Mouse (Mus musculus) CH12.LX (cell line): ENCODE results near the gene Best1. TPM values are rescaled to one million over a fixed set of nuclear protein-coding genes. Genes with fewer than 3 reads are reported as not detected.
"Not testable (repeated sequence)": the region's sequence is repeated elsewhere in the genome, so short reads cannot be mapped to it uniquely, and the experiment has no call there.

Experiments
- DNase-seq: peaks from one replicate; pipeline ENCODE4 v3.0.0-alpha.2; 2013; ENCODE audit errors: extremely low read depth
- H3K27ac ChIP-seq: 2 replicates; pipeline ENCODE4 v1.5.1; 2012; ENCODE audit warnings: low read depth, mild to moderate bottlenecking, control low read depth, moderate library complexity; ENCODE audit not compliant: insufficient read depth
- H3K27me3 ChIP-seq: replicated peaks from 2 replicates; pipeline ENCODE3; 2012; ENCODE audit warnings: inconsistent platforms
- H3K36me3 ChIP-seq, 2 experiments: replicated peaks in 1 of 2; 2 replicates each; pipeline versions ENCODE3 to v1.6.1; 2012; ENCODE audit warnings: inconsistent platforms in 1 of 2, low read length in 1 of 2, mild to moderate bottlenecking in 1 of 2, mixed read lengths in 1 of 2, moderate library complexity in 1 of 2; ENCODE audit not compliant: control insufficient read depth in 1 of 2, insufficient read depth in 1 of 2
- H3K4me1 ChIP-seq, 2 experiments: 2 replicates each; pipeline ENCODE4 v1.6.1; 2012; ENCODE audit warnings: inconsistent platforms in 1 of 2, moderate library complexity in 1 of 2; ENCODE audit not compliant: insufficient read depth in 2 of 2, control insufficient read depth in 1 of 2
- H3K4me2 ChIP-seq: 2 replicates; pipeline ENCODE4 v1.6.1; 2012; ENCODE audit warnings: low read depth, mild to moderate bottlenecking, control low read depth; ENCODE audit not compliant: poor library complexity, insufficient read depth, severe bottlenecking
- H3K4me3 ChIP-seq, 3 experiments: fragments of 150-350 bp in 1 of 3; sonication (generic) in 1 of 3; replicated peaks in 1 of 3; 2 replicates each; pipeline versions ENCODE3 to v1.5.1; 2011 to 2012; ENCODE audit warnings: low read depth in 2 of 3, low read length in 2 of 3, mild to moderate bottlenecking in 2 of 3, moderate library complexity in 2 of 3, control low read depth in 1 of 3, improper control_type of control experiment in 1 of 3, inconsistent platforms in 1 of 3, mixed read lengths in 1 of 3; ENCODE audit not compliant: poor library complexity in 1 of 3
- H3K79me2 ChIP-seq: replicated peaks from 2 replicates; pipeline ENCODE4 v1.6.1; 2012; ENCODE audit warnings: mild to moderate bottlenecking, moderate library complexity; ENCODE audit not compliant: control insufficient read depth, poor library complexity, insufficient read depth, severe bottlenecking; ENCODE audit errors: extremely low read depth
- H3K9ac ChIP-seq: 2 replicates; pipeline ENCODE4 v1.6.1; 2012; ENCODE audit warnings: low read depth, mild to moderate bottlenecking, control low read depth, moderate library complexity; ENCODE audit not compliant: insufficient read depth
- H3K9me3 ChIP-seq: replicated peaks from 2 replicates; pipeline ENCODE3; 2012; ENCODE audit warnings: low read length, inconsistent platforms, mixed read lengths
- BHLHE40 ChIP-seq: IDR thresholded peaks from 2 replicates; pipeline ENCODE4 v1.6.1; 2011; ENCODE audit warnings: mild to moderate bottlenecking, low read depth, low read length, improper control_type of control experiment
- CHD1 ChIP-seq: IDR thresholded peaks from 2 replicates; pipeline ENCODE4 v1.6.1; 2012; ENCODE audit warnings: low read depth, low read length, improper control_type of control experiment, inconsistent platforms
- E2F4 ChIP-seq: IDR thresholded peaks from 2 replicates; pipeline ENCODE4 v1.6.1; 2011; ENCODE audit warnings: low read depth, low read length, improper control_type of control experiment; ENCODE audit not compliant: insufficient replicate concordance
- ELF1 ChIP-seq: IDR thresholded peaks from 2 replicates; pipeline ENCODE4 v1.6.1; 2014; ENCODE audit warnings: low read depth, mild to moderate bottlenecking, inconsistent platforms, low read length, improper control_type of control experiment
- GABPA ChIP-seq: IDR thresholded peaks from 2 replicates; pipeline ENCODE4 v1.6.1; 2012; ENCODE audit warnings: low read depth, low read length, improper control_type of control experiment, inconsistent platforms; ENCODE audit not compliant: insufficient replicate concordance
- MAFK ChIP-seq: IDR thresholded peaks from 2 replicates; pipeline ENCODE4 v1.6.1; 2011; ENCODE audit warnings: low read length, improper control_type of control experiment; ENCODE audit not compliant: insufficient replicate concordance
- MXI1 ChIP-seq: IDR thresholded peaks from 2 replicates; pipeline ENCODE4 v1.6.1; 2011; ENCODE audit warnings: mild to moderate bottlenecking, low read depth, low read length, improper control_type of control experiment
- PAX5 ChIP-seq: IDR thresholded peaks from 2 replicates; pipeline ENCODE4 v1.6.1; 2012; ENCODE audit warnings: low read length, inconsistent platforms, mixed read lengths
- SMC3 ChIP-seq: IDR thresholded peaks from 2 replicates; pipeline ENCODE4 v1.6.1; 2011; ENCODE audit warnings: low read depth, low read length, improper control_type of control experiment
- TBP ChIP-seq: conservative IDR thresholded peaks from 2 replicates; pipeline ENCODE4 v1.6.1; 2011; ENCODE audit warnings: low read depth, low read length, improper control_type of control experiment
- dilution Hi-C: fragments of 300-500 bp; cut with MboI; formaldehyde crosslinking; loops from 2 replicates; pipeline ENCODE4 v1.14.3; 2020; ENCODE audit warnings: low sequenced_read_pairs; ENCODE audit not compliant: extremely low pct_unique_long_range_greater_than_20kb, extremely low pct_ligation_motif_present
- in situ Hi-C: fragments of 300-500 bp; cut with MboI; formaldehyde crosslinking; loops from 3 replicates; pipeline ENCODE4 v1.14.3; 2019; ENCODE audit warnings: low sequenced_read_pairs, low pct_ligation_motif_present, low pct_unique_long_range_greater_than_20kb, mixed read lengths
- polyA plus RNA-seq: library from polyadenylated mRNA; unstranded; fragments of >175 nt; gene quantifications from 2 replicates; pipeline ENCODE4 v1.2.1, GENCODE M21; 2012; ENCODE audit warnings: low read depth; ENCODE audit not compliant: insufficient read length
- total RNA-seq, 2 experiments: library from RNA; depleted of rRNA; stranded (reverse); fragments of 300-350 nt in 1 of 2; fragments of >200 nt in 1 of 2; gene quantifications; 2 replicates each; pipeline ENCODE4 v1.2.3; 2012 to 2014

The Best1 gene
- total and polyA plus RNA-seq, 3 experiments = 0.13 TPM; not detected in 2

- H3K27me3 ChIP-seq, H3K4me2 ChIP-seq, H3K27ac ChIP-seq, in situ Hi-C loops, H3K36me3 ChIP-seq, H3K79me2 ChIP-seq, dilution Hi-C loops, H3K9ac ChIP-seq, H3K9me3 ChIP-seq: not testable (repeated sequence)
- TF ChIP-seq ELF1 = peak; percentile 47; the same call in 1 of the 2 replicates
- DNase-seq = peak; percentile 42
- H3K4me3 ChIP-seq = peak overlapping the region in 1 of 3 experiments; percentile 17
- H3K4me1 ChIP-seq = peaks cover 25 to 57% of the 10 kb centered on the region in 2 experiments
Measured at GRCm38 (mm10) chr19:9974853-9975252, 26.6 kb downstream of the Best1 start.

GRCm38 (mm10) chr19:9968081-9968787 lies 33.2 kb downstream of the Best1 start:
- Histone ChIP-seq H3K9me3 (no peaks in the 10 kb centered on the region), H3K4me2 (no peak overlapping the region), H3K27ac (no peak overlapping the region), H3K4me1 (peaks cover 0 to 16% of the 10 kb centered on the region in 2 experiments; a peak in 2 of 4 replicates), H3K9ac (no peak overlapping the region), H3K4me3 (no peak overlapping the region), H3K79me2 (no peaks in the 10 kb centered on the region), H3K36me3 (no peaks in the 10 kb centered on the region), H3K27me3 (no peaks in the 10 kb centered on the region)
- dilution Hi-C loops = no loop called here
- DNase-seq = no peak
- in situ Hi-C loops = no loop called here
- TF ChIP-seq MAFK = 0 out of 2 replicates have a peak, but pooled peaks have one; percentile 26
- no peak for TF ChIP-seq GABPA

- peaks cover 0 to 16% of the 10 kb centered on the region in 2 experiments; a peak in 2 of 4 replicates for H3K4me1 ChIP-seq
- DNase-seq = no peak
- in situ Hi-C loops (no loop called here), dilution Hi-C loops (no loop called here)
- no peak overlapping the region for H3K9ac ChIP-seq
- H3K4me3 ChIP-seq = no peak overlapping the region
- TF ChIP-seq CHD1 = no peak
- TF ChIP-seq TBP = no peak
- no peak for TF ChIP-seq E2F4
- no peak for TF ChIP-seq BHLHE40
- no peak for TF ChIP-seq MXI1
- TF ChIP-seq PAX5 = no peak
- TF ChIP-seq SMC3 = no peak
- no peaks in the 10 kb centered on the region for H3K79me2 ChIP-seq
- no peaks in the 10 kb centered on the region for H3K27me3 ChIP-seq
- H3K9me3 ChIP-seq = no peaks in the 10 kb centered on the region
- H3K36me3 ChIP-seq = no peaks in the 10 kb centered on the region
- H3K27ac ChIP-seq = no peak overlapping the region
- no peak overlapping the region for H3K4me2 ChIP-seq
Measured at GRCm38 (mm10) chr19:9966096-9966867, 35.2 kb downstream of the Best1 start.
